Mouse (Mus musculus) forebrain, embryonic 15.5 days (tissue): ENCODE measurements at regions not wholly inside any gene's neighbourhood (a gene's known extent, or its start where the extent isn't known, plus 50 kb on each side); places are given as distances from the start of the nearest gene placed in this dataset.

ENCODE experiments used
- ATAC-seq: fragments of 200-750 bp; cut with Nextera tagmentation; replicated peaks from 2 replicates; pipeline ENCODE4 v1.8.0; 2017; ENCODE audit warnings: mild to moderate bottlenecking, moderate TSS enrichment, moderate library complexity
- H3K27ac ChIP-seq: fragments of 300-500 bp; sonication (generic); replicated peaks from 2 replicates; pipeline ENCODE4 v1.5.1; 2015; ENCODE audit warnings: mild to moderate bottlenecking, inconsistent platforms
- H3K27me3 ChIP-seq: fragments of 300-500 bp; sonication (generic); 2 replicates; pipeline ENCODE4 v1.6.1; 2015; ENCODE audit warnings: inconsistent platforms
- H3K36me3 ChIP-seq: fragments of 300-500 bp; sonication (generic); 2 replicates; pipeline ENCODE4 v1.6.1; 2015; ENCODE audit warnings: mild to moderate bottlenecking, inconsistent platforms
- H3K4me1 ChIP-seq: fragments of 300-500 bp; sonication (generic); 2 replicates; pipeline ENCODE4 v1.6.1; 2015; ENCODE audit warnings: inconsistent platforms
- H3K4me2 ChIP-seq: fragments of 300-500 bp; sonication (generic); replicated peaks from 2 replicates; pipeline ENCODE4 v1.6.1; 2015; ENCODE audit warnings: mild to moderate bottlenecking, inconsistent platforms
- H3K4me3 ChIP-seq: fragments of 300-500 bp; sonication (generic); 2 replicates; pipeline ENCODE4 v1.5.1; 2015; ENCODE audit warnings: mild to moderate bottlenecking, inconsistent platforms
- H3K9ac ChIP-seq: fragments of 300-500 bp; sonication (generic); replicated peaks from 2 replicates; pipeline ENCODE4 v1.6.1; 2015; ENCODE audit warnings: mild to moderate bottlenecking, inconsistent platforms
- H3K9me3 ChIP-seq: fragments of 300-500 bp; sonication (generic); 2 replicates; pipeline ENCODE4 v1.6.1; 2016; ENCODE audit warnings: inconsistent platforms
- WGBS: fragments of 180-500 bp; shearing (Covaris S2); methylation state at CpG from one replicate; pipeline ENCODE4 v1.1.7; 2015; ENCODE audit warnings: mixed read lengths; 5-methylcytosine and 5-hydroxymethylcytosine counted together

DNA sequence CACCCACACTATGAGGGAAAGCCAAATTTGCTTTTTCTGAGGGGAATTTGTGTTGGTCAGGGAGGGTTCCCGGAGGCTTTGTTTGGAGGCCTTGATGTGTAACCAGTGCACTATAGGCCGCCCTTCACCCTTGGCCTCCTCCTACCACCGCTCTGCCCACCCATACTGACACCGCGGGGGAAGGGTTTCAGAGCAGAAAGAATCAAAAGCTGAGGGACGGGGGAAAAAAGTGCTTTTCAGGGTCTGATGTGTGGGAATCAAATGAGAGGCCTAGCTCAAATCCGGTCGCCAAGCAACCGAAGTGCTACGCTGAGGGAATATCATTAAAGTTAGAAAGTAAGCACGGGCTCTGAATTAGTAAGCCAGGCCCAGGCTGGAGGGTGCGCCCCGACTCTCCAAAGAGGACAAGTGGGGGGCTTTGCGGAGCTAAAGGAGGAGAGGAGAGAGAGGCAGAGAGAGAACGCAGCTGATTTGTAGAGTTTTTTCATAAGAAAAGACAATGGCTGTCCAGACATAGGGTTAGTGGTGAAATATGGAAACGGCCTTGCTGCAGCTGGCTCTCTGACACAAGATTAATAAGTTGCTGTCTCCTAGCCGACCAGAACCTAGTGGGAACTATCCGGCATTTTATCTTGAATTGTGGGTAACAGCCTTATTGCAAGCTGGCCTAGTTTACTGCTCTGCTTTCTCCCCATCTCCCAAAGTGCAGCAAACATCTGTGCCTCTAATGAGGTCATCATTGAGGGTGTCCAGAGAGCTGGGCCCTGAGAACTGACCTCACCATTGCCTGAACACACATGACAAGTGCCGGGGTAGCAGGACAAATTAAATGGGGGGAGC is 438.3 kb downstream of the Sox2 start:
- Histone ChIP-seq H3K9ac (no peak overlapping the region), H3K27me3 (no peaks in the 10 kb centered on the region), H3K27ac (peak overlapping the region; percentile 76), H3K4me2 (no peak overlapping the region), H3K9me3 (no peaks in the 10 kb centered on the region), H3K4me1 (peaks cover 43% of the 10 kb centered on the region), H3K4me3 (no peak overlapping the region), H3K36me3 (no peaks in the 10 kb centered on the region)
- ATAC-seq: peak; percentile 76
- WGBS: 3% methylated on average over 19 of the region's 19 CpGs

DNA sequence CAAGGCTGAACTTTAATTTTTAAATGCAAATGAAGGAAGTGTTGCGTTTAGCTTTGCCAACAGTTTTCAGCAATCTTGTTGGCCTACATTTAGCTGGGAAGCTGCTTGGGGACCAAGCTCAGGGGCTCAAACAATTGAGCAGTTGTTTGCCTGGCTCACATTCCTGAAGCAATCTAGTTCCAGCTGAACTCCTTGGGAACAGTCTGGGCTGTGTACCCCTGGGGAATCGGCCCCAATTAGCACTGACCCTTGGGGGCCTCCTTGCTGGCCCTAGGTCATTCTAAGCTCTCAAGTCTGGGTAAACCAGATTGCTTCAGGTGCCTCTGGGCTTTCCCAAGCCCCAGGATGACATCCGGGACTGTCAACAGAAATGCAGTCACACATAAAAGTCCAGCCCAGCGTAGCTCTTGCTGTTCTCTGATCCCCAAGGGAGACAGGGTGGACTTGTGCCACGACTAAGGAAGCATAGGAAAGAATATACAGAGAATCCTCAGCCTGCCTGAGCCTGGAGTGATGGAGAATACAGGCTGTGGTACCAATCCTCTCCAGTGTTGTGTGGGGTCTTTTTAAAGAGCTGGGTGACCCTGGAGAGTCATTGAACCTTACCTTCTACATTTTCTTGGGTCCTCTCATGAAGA is 440.4 kb downstream of the Sox2 start:
- WGBS: 19% methylated on average over 5 of the region's 5 CpGs
- Histone ChIP-seq H3K4me2 (no peak overlapping the region), H3K36me3 (no peaks in the 10 kb centered on the region), H3K4me1 (peaks cover 31% of the 10 kb centered on the region), H3K27ac (peak overlapping the region; percentile 76), H3K9me3 (no peaks in the 10 kb centered on the region), H3K9ac (no peak overlapping the region), H3K4me3 (no peak overlapping the region), H3K27me3 (no peaks in the 10 kb centered on the region)
- peak; percentile 72 for ATAC-seq

DNA sequence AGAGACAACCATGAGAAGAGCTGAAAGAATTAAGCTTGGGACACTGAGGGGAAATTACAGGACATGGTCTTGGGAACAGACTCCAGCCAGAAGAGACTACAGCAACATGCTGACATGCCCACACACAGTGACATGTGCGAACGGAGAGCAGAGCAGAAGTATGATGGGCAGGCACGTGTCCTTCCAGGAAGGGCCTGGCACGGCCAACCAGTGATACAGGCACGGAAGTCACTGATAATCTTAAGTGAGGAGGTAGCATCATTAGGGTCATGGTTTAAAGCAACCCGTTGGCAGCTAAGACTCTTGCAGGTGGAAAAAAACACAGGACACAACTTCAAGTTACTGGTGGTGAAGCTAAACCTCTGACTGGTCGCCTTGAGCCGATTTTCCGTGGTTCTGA is 442.8 kb downstream of the Sox2 start:
- no peak overlapping the region for H3K4me2 ChIP-seq
- no peaks in the 10 kb centered on the region for H3K27me3 ChIP-seq
- peaks cover 30% of the 10 kb centered on the region for H3K4me1 ChIP-seq
- no peaks in the 10 kb centered on the region for H3K36me3 ChIP-seq
- no peak overlapping the region for H3K9ac ChIP-seq
- H3K27ac ChIP-seq: no peak overlapping the region
- 90% methylated on average over 9 of the region's 9 CpGs for whole genome bisulfite sequencing
- no peaks in the 10 kb centered on the region for H3K9me3 ChIP-seq
- ATAC-seq: no peak
- H3K4me3 ChIP-seq: no peak overlapping the region

DNA sequence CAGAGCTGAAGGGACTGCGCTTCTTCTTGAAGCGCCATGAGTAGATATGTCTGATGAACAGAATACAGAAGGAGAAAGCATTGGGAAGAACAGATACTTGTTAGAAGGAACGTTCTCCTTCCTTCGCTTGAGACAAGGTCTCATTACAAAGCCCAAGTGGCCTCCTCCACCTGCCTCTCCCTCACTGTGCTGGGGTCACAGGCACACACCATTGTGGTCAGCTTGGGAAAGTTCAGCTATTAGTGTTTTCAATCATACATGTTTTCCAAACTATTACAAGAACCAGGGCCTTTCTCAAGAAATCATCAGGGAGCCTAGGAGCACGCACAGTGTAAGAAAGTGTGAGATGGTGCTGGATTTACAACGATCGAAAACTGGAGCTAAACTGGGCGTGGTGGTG is 445.0 kb downstream of the Sox2 start:
- no peaks in the 10 kb centered on the region for H3K9me3 ChIP-seq
- no peak overlapping the region for H3K9ac ChIP-seq
- 94% methylated on average over 8 of the region's 8 CpGs for WGBS
- no peaks in the 10 kb centered on the region for H3K36me3 ChIP-seq
- no peak overlapping the region for H3K4me2 ChIP-seq
- no peak for ATAC-seq
- H3K4me1 ChIP-seq: peaks cover 20% of the 10 kb centered on the region
- no peaks in the 10 kb centered on the region for H3K27me3 ChIP-seq
- H3K4me3 ChIP-seq: no peak overlapping the region
- H3K27ac ChIP-seq: no peak overlapping the region

DNA sequence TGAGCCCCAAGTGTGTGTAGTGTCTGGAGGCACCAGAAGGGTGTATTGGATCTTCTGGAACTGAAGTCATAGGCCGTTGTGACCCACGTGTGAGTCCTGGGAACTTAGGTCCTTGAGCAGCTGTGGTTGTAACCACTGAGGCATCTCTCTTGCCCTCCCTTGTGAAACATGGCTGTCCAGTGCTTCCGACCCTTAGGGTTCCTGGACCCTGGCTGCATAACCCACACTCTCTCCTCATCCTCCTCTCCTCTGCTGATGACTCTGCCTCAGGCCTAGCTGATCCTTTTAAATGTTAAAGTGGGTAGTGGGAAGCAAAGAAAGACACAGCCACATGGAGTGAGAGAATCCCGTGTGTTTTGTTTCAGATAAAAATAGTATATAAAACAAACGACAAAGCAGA is 446.2 kb downstream of the Sox2 start:
- no peak overlapping the region for H3K9ac ChIP-seq
- H3K4me1 ChIP-seq: peaks cover 23% of the 10 kb centered on the region
- ATAC-seq: no peak
- no peaks in the 10 kb centered on the region for H3K9me3 ChIP-seq
- H3K27ac ChIP-seq: no peak overlapping the region
- no peaks in the 10 kb centered on the region for H3K36me3 ChIP-seq
- WGBS: 89% methylated on average over 5 of the region's 5 CpGs
- no peaks in the 10 kb centered on the region for H3K27me3 ChIP-seq
- no peak overlapping the region for H3K4me3 ChIP-seq
- H3K4me2 ChIP-seq: no peak overlapping the region

DNA sequence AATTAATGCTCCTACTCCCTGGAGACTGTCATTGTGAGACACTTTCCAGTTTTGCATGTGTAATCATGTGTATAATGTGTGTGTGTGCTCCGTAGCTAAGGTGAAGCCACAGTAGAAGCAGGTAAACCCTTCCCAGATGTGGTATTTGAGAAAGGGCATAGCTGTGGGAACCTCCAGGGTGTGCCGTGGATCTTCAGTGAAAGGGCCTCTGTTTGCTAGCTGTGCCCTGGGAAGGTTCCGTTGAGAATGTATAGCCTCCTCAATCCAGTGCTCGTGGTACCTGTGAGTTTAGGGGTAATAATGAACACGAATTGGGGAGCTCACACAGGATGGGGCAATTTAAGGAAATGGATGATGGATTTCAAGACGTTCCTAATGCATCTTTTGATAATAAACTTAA is 447.6 kb downstream of the Sox2 start:
- H3K27me3 ChIP-seq: no peaks in the 10 kb centered on the region
- peaks cover 30% of the 10 kb centered on the region for H3K4me1 ChIP-seq
- no peak overlapping the region for H3K4me2 ChIP-seq
- no peak overlapping the region for H3K9ac ChIP-seq
- no peak for ATAC-seq
- H3K27ac ChIP-seq: no peak overlapping the region
- no peaks in the 10 kb centered on the region for H3K36me3 ChIP-seq
- WGBS: 84% methylated on average over 6 of the region's 6 CpGs
- no peaks in the 10 kb centered on the region for H3K9me3 ChIP-seq
- H3K4me3 ChIP-seq: no peak overlapping the region

DNA sequence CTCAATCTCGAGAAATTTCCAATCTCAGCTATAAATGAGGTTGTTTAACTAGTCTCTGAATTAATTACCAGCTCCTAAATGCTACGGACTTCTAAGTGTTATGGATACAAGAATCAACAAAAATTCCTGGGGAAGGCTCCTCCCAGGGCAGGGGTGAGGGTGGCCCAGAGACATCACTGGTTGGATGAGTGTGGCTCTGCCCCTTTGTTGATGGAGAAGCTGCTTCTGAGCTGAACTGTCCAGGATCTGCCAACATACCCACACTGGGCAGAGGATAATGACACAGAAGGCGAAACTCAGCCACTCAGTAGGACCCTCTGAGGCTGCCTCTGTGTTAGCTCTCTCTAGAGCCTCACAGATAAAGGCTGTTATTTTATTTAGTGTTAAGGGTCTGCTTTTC is 449.0 kb downstream of the Sox2 start:
- Histone ChIP-seq H3K36me3 (no peaks in the 10 kb centered on the region), H3K9ac (no peak overlapping the region), H3K4me3 (no peak overlapping the region), H3K9me3 (no peaks in the 10 kb centered on the region), H3K4me2 (no peak overlapping the region), H3K27me3 (no peaks in the 10 kb centered on the region), H3K27ac (no peak overlapping the region), H3K4me1 (peaks cover 34% of the 10 kb centered on the region)
- ATAC-seq: no peak
- WGBS: 54% methylated on average over 3 of the region's 3 CpGs

DNA sequence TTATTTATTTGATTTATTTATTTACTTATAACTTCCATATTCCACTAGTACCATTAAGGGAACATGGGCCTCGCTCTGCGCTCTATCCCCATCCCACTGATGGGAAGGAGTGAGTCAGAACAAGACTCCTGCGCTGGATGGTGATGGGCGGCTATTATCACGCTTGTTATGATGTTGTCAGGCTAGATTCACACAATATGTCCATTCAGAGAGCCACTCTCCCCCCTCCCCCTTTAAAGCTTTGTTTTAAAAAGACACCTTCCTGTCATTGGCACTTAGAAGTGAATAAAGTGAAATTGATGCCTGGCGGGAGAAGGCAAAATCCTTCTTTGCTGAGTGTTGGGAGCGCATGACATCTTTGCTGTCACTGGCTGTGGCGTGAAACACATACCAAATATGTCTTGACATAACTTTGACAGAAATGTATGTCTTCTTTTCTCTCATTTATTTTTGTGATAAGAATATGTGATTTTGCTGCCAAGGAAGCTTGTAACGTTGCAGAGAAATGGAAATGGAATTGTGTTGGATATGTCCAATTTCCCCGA is 449.7 kb downstream of the Sox2 start:
- Histone ChIP-seq H3K27me3 (no peaks in the 10 kb centered on the region), H3K27ac (no peak overlapping the region), H3K4me1 (peaks cover 34% of the 10 kb centered on the region), H3K4me2 (no peak overlapping the region), H3K9ac (no peak overlapping the region), H3K9me3 (no peaks in the 10 kb centered on the region), H3K36me3 (no peaks in the 10 kb centered on the region), H3K4me3 (no peak overlapping the region)
- ATAC-seq: 0 out of 2 replicates have a peak, but pooled peaks have one; percentile 27
- 48% methylated on average over 10 of the region's 10 CpGs for WGBS

DNA sequence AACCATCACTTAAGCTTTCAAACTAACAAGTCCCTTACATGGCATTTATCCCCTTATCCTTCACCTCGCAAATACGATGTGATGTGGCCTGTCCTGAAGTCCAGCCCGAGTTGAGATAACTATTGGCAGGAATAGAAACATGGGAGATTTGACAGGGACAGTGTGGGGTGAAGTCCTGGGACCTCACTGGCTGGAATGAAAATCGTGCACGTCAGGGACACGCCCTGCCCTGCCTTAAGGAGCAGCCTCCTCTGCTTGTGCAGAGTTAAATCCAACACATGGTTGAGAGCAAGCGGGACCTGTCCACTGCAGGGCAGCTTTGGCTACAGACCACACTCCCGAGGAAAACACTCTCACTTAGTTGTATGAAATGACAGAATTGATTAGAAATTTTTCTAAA is 451.1 kb downstream of the Sox2 start:
- H3K4me3 ChIP-seq: no peak overlapping the region
- WGBS: 75% methylated on average over 8 of the region's 8 CpGs
- H3K4me1 ChIP-seq: peaks cover 34% of the 10 kb centered on the region

DNA sequence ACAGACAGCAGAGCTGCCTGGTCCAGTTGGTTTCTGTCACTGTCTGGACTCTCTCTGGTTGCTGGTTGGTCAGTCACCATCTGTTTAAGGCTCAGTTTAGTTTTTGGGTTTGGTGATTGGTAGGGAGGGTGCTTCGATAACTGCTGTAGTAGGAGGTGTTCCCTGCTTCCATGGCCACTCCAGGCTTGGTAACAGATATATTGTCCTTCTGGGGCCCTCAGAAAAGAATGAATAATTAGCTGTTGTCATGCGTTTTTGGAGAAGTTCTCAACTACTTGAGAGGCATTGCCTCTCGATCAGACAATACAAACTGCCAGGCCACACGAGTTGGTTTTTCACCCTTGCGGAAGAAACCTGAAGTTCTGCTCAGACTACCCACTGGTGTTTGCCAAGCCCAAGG is 451.7 kb downstream of the Sox2 start:
- Histone ChIP-seq H3K4me1 (peaks cover 34% of the 10 kb centered on the region), H3K36me3 (no peaks in the 10 kb centered on the region), H3K9me3 (no peaks in the 10 kb centered on the region), H3K27me3 (no peaks in the 10 kb centered on the region), H3K9ac (no peak overlapping the region), H3K4me3 (no peak overlapping the region), H3K4me2 (no peak overlapping the region), H3K27ac (no peak overlapping the region)
- no peak for ATAC-seq
- 30% methylated on average over 5 of the region's 5 CpGs for WGBS

More for the DNA sequence above, 451.1 kb downstream of the Sox2 start:
- no peak overlapping the region for H3K4me2 ChIP-seq
- no peaks in the 10 kb centered on the region for H3K9me3 ChIP-seq
- H3K36me3 ChIP-seq: no peaks in the 10 kb centered on the region
- no peak overlapping the region for H3K27ac ChIP-seq
- no peaks in the 10 kb centered on the region for H3K27me3 ChIP-seq
- ATAC-seq: no peak
- no peak overlapping the region for H3K9ac ChIP-seq

DNA sequence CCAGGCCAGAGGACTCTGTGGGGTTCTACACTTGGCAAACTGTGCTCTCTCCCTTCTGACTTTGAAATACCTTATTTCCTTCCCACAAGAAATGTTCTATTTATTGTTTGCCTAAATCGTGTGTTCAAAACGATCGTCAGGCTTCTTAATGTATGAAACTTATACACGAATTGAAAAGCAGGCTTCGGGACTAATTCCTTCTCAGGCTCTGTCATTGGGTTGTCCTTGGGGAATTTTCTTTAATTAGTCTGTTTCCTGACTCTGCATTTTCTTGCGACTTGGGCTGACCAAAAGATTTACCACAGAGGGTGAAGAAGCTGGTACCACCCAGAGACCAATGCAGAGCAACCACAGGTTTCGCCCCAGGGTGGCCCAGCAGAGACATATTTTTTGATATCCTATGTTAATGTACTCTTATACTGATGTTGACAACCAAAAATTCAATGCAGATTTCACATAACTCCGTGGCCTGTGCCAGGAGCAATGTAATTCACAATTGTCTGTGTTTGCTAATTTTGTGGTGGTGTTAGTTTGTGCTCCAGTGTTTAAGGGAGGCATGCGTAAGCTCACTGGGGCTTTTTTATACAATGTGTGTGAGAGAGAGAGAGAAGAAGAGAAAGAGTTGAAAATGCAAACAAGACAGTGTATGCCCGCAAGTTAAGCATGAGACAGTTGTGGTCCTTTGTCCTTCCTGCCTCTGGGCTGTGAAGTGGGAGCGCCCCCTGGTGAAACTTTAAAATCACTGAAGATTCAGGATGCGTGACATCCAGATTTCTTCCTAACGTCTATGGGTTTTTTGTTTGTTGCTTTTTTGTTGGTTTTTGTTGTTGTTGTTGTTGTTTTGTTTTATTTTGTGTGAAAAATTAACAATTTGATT is 452.7 kb downstream of the Sox2 start:
- Histone ChIP-seq H3K36me3 (no peaks in the 10 kb centered on the region), H3K4me3 (no peak overlapping the region), H3K4me1 (peaks cover 32% of the 10 kb centered on the region), H3K4me2 (no peak overlapping the region), H3K27me3 (no peaks in the 10 kb centered on the region), H3K9me3 (no peaks in the 10 kb centered on the region), H3K27ac (peak overlapping the region; percentile 58; the same call in 1 of the 2 replicates), H3K9ac (no peak overlapping the region)
- ATAC-seq: peak; percentile 79
- 7% methylated on average over 13 of the region's 13 CpGs for WGBS

DNA sequence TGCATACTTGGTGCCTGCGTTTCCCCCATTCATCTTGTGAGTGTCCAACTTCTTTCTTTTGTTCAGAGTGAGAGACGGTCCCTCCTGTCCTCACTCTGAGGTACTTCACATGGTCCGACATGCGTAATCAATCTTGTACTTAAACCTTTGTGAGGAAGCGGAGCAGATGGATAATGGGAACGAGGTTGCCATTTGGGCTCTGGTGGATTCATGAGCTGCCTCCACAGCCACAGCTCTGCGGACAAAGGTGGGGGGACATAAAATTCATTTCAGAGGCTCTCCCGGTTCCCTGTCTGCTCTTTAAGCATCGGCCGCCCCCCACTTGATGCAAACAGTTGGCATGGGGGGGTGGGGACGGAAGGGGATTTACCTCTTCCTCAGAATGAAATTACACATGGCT is 454.7 kb downstream of the Sox2 start:
- no peak overlapping the region for H3K4me2 ChIP-seq
- H3K4me1 ChIP-seq: peaks cover 24% of the 10 kb centered on the region
- no peak for ATAC-seq
- no peaks in the 10 kb centered on the region for H3K9me3 ChIP-seq
- H3K27ac ChIP-seq: no peak overlapping the region
- WGBS: 53% methylated on average over 11 of the region's 11 CpGs
- no peaks in the 10 kb centered on the region for H3K36me3 ChIP-seq
- H3K27me3 ChIP-seq: no peaks in the 10 kb centered on the region
- no peak overlapping the region for H3K9ac ChIP-seq
- H3K4me3 ChIP-seq: no peak overlapping the region
